Mouse (Mus musculus): ENCODE measurements around the gene Stox2.

GRCm38 (mm10) chr8:47279898-47280297, 166.3 kb downstream of the Stox2 start:
- TF ChIP-seq POLR2A (IDR thresholded peaks at IDR 0.05; ENCODE audit: low read depth, low read length) (no peak), CTCF (IDR thresholded peaks at IDR 0.05; ENCODE audit: extremely low read depth, insufficient read length, insufficient replicate concordance, low read depth, low read length) (no peak)

Data from small intestine, adult 2 months (tissue).